Mouse (Mus musculus) right cerebral cortex, postnatal 14 days (tissue): ENCODE results near the gene Bace2.

Experiments
- DNase-seq: peaks from one replicate; pipeline ENCODE4 v3.0.0; 2022

Gene Bace2

GRCm38 (mm10) chr16:97474671-97475070, 118.1 kb downstream of the Bace2 start:
- no peak for DNase-seq

- no peak for DNase-seq
Observed at GRCm38 (mm10) chr16:97475581-97475980, 119.0 kb downstream of the Bace2 start.

GRCm38 (mm10) chr16:97476524-97476923, 120.0 kb downstream of the Bace2 start:
- no peak for DNase-seq

GRCm38 (mm10) chr16:97478655-97479054, 122.1 kb downstream of the Bace2 start:
- DNase-seq = no peak

GRCm38 (mm10) chr16:97492369-97492768, 135.8 kb downstream of the Bace2 start:
- no peak for DNase-seq
